Mouse (Mus musculus) neural tube, embryonic 10.5 days (tissue): Measurements from ENCODE around the gene Naa60.
"Not testable (repeated sequence)": the region's sequence is repeated elsewhere in the genome, so short reads cannot be mapped to it uniquely, and the experiment has no call there.

Source experiments
- DNase-seq: peaks from one replicate; pipeline ENCODE4 v3.0.0-alpha.2; 2017; ENCODE audit warnings: low spot score; ENCODE audit errors: extremely low spot score

The Naa60 gene

GRCm38 (mm10) chr16:3872216-3873047, at the start of gene Naa60:
Naa60 (plus strand) TSS chr16:3872375.
- peak; percentile 89 for DNase-seq

DNA sequence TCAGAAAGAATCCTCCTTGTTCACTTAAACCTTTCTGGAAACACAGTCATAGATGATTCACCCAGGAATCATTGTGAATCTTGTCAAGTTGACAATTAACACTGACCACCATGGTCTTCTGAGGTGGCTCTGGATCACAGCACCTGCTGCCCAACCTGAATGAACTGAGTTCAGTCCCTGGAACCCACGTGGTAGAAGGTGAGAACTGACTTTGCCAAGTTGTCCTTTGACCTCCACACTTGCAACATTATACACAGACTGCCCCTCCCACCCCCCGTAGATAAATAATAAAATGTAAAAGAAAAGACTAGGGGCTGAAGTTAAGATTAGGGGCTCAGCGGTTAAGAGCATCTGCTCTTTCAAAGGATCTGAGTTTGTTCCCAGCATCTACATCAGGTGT, 44.2 kb upstream of the Naa60 start:
- DNase-seq: no peak

GRCm38 (mm10) chr16:3829727-3830126, 42.4 kb upstream of the Naa60 start:
- no peak for DNase-seq

GRCm38 (mm10) chr16:3830588-3831109, 41.5 kb upstream of the Naa60 start, which contains the start of gene Olfr15:
Olfr15 (plus strand) TSS chr16:3830878.
- no peak for DNase-seq

- no peak for DNase-seq
Measured at GRCm38 (mm10) chr16:3835461-3835860, 36.7 kb upstream of the Naa60 start.

DNA sequence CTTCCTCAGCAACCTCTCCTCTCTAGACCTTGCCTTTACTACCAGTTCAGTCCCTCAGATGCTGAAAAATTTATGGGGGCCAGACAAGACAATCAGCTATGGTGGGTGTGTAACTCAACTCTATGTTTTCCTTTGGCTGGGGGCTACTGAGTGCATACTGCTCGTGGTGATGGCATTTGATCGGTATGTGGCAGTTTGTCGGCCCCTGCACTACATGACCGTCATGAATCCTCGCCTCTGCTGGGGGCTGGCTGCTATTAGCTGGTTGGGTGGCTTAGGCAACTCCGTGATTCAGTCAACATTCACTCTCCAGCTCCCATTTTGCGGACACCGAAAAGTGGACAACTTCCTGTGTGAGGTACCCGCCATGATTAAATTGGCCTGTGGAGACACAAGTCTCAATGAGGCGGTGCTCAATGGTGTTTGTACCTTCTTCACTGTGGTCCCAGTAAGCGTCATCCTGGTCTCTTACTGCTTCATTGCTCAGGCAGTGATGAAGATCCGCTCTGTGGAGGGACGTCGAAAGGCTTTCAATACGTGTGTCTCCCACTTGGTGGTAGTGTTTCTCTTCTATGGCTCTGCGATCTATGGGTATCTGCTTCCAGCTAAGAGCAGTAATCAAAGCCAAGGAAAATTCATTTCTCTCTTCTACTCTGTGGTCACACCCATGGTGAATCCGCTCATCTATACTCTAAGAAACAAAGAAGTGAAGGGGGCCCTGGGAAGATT, 32.9 kb upstream of the Naa60 start:
- DNase-seq: no peak

GRCm38 (mm10) chr16:3842989-3843388, 29.2 kb upstream of the Naa60 start:
- DNase-seq: no peak

DNA sequence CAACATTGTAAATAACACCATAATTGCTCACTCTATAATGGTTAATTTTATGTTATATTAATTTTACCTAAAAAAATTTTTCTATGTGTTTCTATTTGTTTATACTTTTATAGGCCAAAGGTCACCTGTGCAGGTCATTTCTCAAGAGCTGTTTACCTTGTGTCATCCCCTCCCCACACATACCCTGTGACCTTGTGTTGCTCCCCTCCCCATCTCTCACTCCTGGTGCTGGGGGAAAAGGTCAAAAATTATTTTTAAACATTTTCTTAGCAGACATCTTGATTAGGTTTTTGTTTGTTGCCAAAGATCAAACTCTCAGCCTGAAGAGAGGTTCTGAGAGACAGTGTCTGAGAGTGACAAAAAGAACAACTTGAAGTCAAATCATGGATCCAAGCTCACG, 28.4 kb upstream of the Naa60 start:
- DNase-seq: no peak

DNA sequence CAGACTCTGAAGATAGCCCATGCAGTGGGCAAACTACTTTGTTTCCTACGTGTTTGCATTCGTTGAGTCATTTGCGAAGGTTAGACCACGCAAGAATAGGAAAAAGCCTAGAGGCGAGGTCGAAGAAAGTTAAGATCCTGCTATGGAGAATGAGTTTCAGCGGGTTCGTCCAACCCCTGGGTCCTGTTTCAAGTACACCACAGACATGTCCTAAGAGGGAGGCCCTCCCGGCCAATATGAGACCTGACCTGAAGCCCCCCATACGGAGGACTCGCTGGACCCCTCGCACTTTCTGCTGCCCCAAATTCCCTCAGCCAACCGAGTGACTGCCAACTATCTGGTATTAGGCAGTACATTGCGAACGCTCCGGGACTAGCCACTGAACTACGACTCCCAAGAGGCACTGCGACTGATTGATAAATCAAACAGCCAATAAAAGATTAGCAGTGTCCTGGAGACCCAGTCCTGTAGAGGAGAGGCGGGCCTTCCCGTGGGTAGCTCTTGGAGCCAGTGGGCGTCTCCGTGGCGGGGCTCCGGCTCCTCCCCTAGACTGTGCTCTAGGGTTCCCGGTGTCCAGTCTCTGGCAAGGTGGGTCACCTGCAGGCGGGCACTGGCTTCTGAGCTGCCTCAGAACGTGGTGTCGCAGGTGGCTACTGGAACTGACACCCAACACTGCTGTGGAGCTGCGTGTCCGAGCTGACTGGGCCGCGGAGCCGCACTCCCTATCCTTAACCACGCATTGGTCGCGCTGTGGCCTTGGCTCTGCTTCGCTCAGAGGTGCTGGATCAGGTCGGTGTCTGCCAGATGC, 25.3 kb upstream of the Naa60 start, which contains the start of gene Zfp174:
Zfp174 (plus strand) TSS at position 558 of the 808 bp plus-strand sequence.
- DNase-seq: peak; percentile 87

DNA sequence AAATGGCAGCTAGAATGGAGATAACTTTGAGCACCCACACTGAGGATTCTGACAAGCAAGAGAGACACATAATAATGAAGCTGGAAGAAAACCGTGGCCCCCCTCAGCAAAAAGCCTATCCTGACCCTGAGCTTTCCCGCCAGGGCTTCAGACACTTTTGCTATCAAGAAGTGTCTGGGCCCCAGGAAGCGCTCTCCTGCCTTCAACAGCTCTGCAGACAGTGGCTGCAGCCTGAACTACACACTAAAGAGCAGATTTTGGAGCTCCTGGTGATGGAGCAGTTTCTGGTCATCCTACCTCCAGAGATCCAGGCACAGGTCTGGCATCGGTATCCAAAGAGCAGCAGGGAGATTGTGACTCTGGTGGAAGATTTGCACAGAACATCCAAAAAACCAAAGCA, 24.3 kb upstream of the Naa60 start:
- DNase-seq: no peak

- DNase-seq: no peak
Measured at GRCm38 (mm10) chr16:3848416-3848815, 23.8 kb upstream of the Naa60 start.

GRCm38 (mm10) chr16:3851301-3851700, 20.9 kb upstream of the Naa60 start:
- DNase-seq: not testable (repeated sequence)

- DNase-seq: peak; percentile 27
Measured at GRCm38 (mm10) chr16:3852586-3852985, 19.6 kb upstream of the Naa60 start.

GRCm38 (mm10) chr16:3854437-3855182, 17.6 kb upstream of the Naa60 start:
- no peak for DNase-seq

DNA sequence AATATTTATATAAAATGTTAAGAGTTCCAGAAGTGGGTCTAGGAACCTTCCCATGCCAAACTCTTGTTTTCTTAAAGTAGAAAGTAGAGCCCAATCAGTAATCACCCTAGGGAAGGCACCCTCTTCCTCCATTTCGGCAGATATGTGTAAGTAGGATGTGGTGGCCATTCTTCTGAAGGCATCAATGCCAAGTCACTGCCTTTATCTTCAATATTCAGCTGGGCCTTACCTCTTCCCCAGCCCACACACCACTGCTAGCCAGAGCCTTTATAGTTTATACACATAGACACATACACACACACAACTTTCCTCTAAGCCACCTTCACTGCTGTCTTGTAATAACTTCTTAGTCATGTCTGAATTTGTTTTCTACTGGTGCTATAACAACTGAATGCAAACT, 16.4 kb upstream of the Naa60 start:
- no peak for DNase-seq

GRCm38 (mm10) chr16:3859254-3859653, 12.9 kb upstream of the Naa60 start:
- no peak for DNase-seq

DNA sequence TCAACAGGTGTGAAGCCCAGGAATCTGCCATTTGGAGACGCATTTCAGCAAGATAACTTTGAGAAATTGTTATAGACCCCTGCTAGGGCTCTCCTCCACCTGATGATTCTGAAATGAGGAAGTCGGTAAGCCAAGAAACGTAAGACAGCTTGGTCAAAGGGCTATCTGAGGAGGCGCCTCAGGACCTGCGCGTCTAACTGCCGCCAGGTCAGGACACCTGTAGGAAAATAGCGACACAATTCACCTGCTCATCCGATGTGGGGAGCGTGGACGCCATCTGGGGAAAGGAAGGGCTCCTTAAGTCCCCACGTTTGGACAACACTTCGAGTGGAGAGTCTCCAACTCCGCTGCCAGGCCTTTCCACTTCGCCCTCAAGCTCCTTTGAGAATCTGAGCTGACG, 360 bp upstream of the Naa60 start:
- no peak for DNase-seq

DNA sequence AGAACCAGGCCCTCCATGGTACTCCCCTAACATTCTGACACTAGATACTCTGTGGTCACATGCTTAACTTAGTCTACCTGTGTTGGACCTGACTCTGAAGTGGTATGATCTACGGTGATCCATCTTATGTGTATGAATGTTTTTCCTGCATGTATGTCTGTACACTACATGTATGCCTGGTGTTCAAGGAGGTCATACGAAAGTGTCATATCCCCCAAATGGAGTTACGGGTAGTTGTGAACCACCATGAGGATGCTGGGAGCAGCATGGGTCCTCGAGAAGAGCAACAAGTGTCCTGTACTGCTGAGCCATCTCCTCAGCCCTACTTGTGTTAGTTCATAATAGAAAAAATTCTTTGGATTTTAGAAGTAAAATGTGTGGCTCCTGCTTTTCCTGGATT, 4.2 kb downstream of the Naa60 start:
- no peak for DNase-seq

DNA sequence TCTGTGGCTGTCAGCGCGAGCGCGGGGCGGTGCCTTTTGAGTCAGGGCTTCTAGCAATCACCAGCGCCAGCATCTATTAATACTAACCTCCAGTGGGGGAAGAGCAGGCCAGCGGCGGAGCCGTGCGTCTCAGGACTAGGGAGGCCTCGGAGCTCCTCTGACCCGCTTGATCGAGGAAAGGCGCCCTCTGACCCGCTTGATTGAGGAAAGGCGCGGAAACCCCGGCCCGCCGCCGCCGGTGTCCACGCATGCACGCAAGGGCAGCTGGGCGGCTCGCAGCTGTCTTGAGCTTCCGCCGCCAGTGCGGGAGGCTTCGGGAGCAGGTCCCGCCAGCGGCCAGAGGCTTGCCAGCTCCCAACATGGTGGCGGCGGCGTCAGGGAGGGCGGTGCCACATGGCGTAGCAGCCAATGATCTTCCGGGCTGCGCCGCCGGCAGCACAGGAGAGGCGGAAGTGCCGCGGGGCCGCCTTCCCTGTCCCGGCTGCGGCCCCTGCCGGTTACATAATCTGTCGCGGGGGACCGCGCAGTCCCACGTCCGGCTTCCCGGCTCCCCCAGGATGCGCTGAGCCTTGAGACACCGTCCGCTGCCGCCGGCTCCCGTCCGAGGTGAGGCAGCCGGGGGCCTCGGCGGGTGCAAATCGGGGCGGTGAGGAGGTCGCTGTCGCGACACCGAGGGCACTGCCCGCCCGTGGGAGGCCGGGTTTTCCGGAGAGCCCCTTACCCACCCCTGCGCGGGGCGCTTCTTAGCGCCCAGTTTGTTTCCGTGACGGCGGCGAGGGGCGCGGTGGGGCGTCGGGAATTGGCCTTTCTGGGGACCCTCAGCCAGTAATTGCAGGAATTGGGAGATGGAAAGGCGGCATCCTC, 12.3 kb downstream of the Naa60 start, which contains the start of the genes Zfp597 and Gm20695:
Zfp597 (minus strand) TSS at position 361 of the 864 bp plus-strand sequence.
Gm20695 (plus strand) TSS at position 448 of the 864 bp plus-strand sequence.
- peak; percentile 94 for DNase-seq
